Mouse (Mus musculus): Measurements from ENCODE around the gene Lrrc75a. TPM values are rescaled to one million over a fixed set of nuclear protein-coding genes. Genes with fewer than 3 reads are reported as not detected.
A peak's percentile ranks its signal among the peaks of the same experiment; 100 is the strongest.

Gene Lrrc75a
- polyA plus RNA-seq, 1 experiment from 2014 or later, result 12.1 TPM

GRCm38 (mm10) chr11:62610304-62610703, 38.0 kb downstream of the Lrrc75a start:
- Histone ChIP-seq H3K4me2 (no peak overlapping the region), H3K36me3 (replicated peaks) (peaks cover 18% of the 10 kb centered on the region), H3K4me3 (no peak overlapping the region), H3K9me3 (no peaks in the 10 kb centered on the region), H3K4me1 (peaks cover 51% of the 10 kb centered on the region), H3K9ac (no peak overlapping the region), H3K27ac (no peak overlapping the region), H3K27me3 (replicated peaks) (no peaks in the 10 kb centered on the region)
- no peak for ATAC-seq (replicated peaks)
- 85% methylated on average over 6 of the region's 6 CpGs for WGBS

GRCm38 (mm10) chr11:62608826-62609675, 39.3 kb downstream of the Lrrc75a start:
- Histone ChIP-seq H3K4me3 (no peak overlapping the region), H3K4me1 (peaks cover 52% of the 10 kb centered on the region), H3K27me3 (replicated peaks) (no peaks in the 10 kb centered on the region), H3K4me2 (no peak overlapping the region), H3K9me3 (no peaks in the 10 kb centered on the region), H3K36me3 (replicated peaks) (peaks cover 26% of the 10 kb centered on the region), H3K9ac (no peak overlapping the region), H3K27ac (no peak overlapping the region)
- no peak for ATAC-seq (replicated peaks)
- 88% methylated on average over 10 of the region's 10 CpGs for WGBS

- H3K9me3 ChIP-seq, result no peaks in the 10 kb centered on the region
- H3K36me3 ChIP-seq (replicated peaks), result peaks cover 26% of the 10 kb centered on the region
- H3K4me3 ChIP-seq, result no peak overlapping the region
- ATAC-seq (replicated peaks), result no peak
- H3K27ac ChIP-seq, result peak overlapping the region; percentile 41; the same call in 1 of the 2 replicates
- peaks cover 46% of the 10 kb centered on the region for H3K4me1 ChIP-seq
- 91% methylated on average over 1 of the region's 1 CpGs for WGBS
- no peaks in the 10 kb centered on the region for H3K27me3 ChIP-seq (replicated peaks)
- H3K9ac ChIP-seq, result no peak overlapping the region
- H3K4me2 ChIP-seq, result no peak overlapping the region
Measured at GRCm38 (mm10) chr11:62607952-62608201, 40.4 kb downstream of the Lrrc75a start.

- ATAC-seq (replicated peaks), result no peak
- 56% methylated on average over 10 of the region's 10 CpGs for WGBS
- no peak overlapping the region for H3K4me3 ChIP-seq
- 0 out of 2 replicates have a peak overlapping the region, but pooled peaks have one; percentile 8 for H3K9ac ChIP-seq
- no peaks in the 10 kb centered on the region for H3K27me3 ChIP-seq (replicated peaks)
- H3K36me3 ChIP-seq (replicated peaks), result peaks cover 26% of the 10 kb centered on the region
- peaks cover 41% of the 10 kb centered on the region for H3K4me1 ChIP-seq
- H3K9me3 ChIP-seq, result no peaks in the 10 kb centered on the region
- H3K27ac ChIP-seq, result peak overlapping the region; percentile 41
- no peak overlapping the region for H3K4me2 ChIP-seq
Measured at GRCm38 (mm10) chr11:62607170-62607951, 41.0 kb downstream of the Lrrc75a start.

- ATAC-seq (replicated peaks), result no peak
- Histone ChIP-seq H3K27me3 (replicated peaks) (no peaks in the 10 kb centered on the region), H3K9me3 (no peaks in the 10 kb centered on the region), H3K4me3 (no peak overlapping the region), H3K4me1 (peaks cover 43% of the 10 kb centered on the region), H3K36me3 (replicated peaks) (peaks cover 26% of the 10 kb centered on the region), H3K9ac (peak overlapping the region; percentile 25; the same call in 1 of the 2 replicates), H3K4me2 (0 out of 2 replicates have a peak overlapping the region, but pooled peaks have one; percentile 87), H3K27ac (peak overlapping the region; percentile 41)
- WGBS, result 70% methylated on average over 10 of the region's 10 CpGs
Measured at GRCm38 (mm10) chr11:62606299-62607169, 41.8 kb downstream of the Lrrc75a start.

GRCm38 (mm10) chr11:62605619-62606298, 42.6 kb downstream of the Lrrc75a start:
- Histone ChIP-seq H3K4me3 (peak overlapping the region; percentile 8; the same call in 1 of the 2 replicates), H3K27me3 (replicated peaks) (no peaks in the 10 kb centered on the region), H3K4me1 (peaks cover 44% of the 10 kb centered on the region), H3K9me3 (no peaks in the 10 kb centered on the region), H3K4me2 (peak overlapping the region; percentile 87), H3K9ac (peak overlapping the region; percentile 25; the same call in 1 of the 2 replicates), H3K27ac (peak overlapping the region; percentile 7; the same call in 1 of the 2 replicates), H3K36me3 (replicated peaks) (peaks cover 26% of the 10 kb centered on the region)
- ATAC-seq (replicated peaks), result no peak
- 41% methylated on average over 10 of the region's 10 CpGs for WGBS

GRCm38 (mm10) chr11:62604886-62605618, 43.3 kb downstream of the Lrrc75a start:
- 32% methylated on average over 3 of the region's 3 CpGs for WGBS
- H3K4me1 ChIP-seq, result peaks cover 44% of the 10 kb centered on the region
- peak overlapping the region; percentile 87 for H3K4me2 ChIP-seq
- peak overlapping the region; percentile 97; the same call in 1 of the 2 replicates for H3K9ac ChIP-seq
- ATAC-seq (replicated peaks), result no peak
- peaks cover 26% of the 10 kb centered on the region for H3K36me3 ChIP-seq (replicated peaks)
- peak overlapping the region; percentile 10; the same call in 1 of the 2 replicates for H3K27ac ChIP-seq
- no peaks in the 10 kb centered on the region for H3K9me3 ChIP-seq
- no peaks in the 10 kb centered on the region for H3K27me3 ChIP-seq (replicated peaks)
- peak overlapping the region; percentile 8; the same call in 1 of the 2 replicates for H3K4me3 ChIP-seq

- no peaks in the 10 kb centered on the region for H3K9me3 ChIP-seq
- no peak for ATAC-seq (replicated peaks)
- H3K4me2 ChIP-seq, result peak overlapping the region; percentile 87
- H3K36me3 ChIP-seq (replicated peaks), result peaks cover 26% of the 10 kb centered on the region
- H3K27ac ChIP-seq, result peak overlapping the region; percentile 36
- H3K9ac ChIP-seq, result peak overlapping the region; percentile 97; the same call in 1 of the 2 replicates
- H3K27me3 ChIP-seq (replicated peaks), result no peaks in the 10 kb centered on the region
- 15% methylated on average over 5 of the region's 5 CpGs for WGBS
- H3K4me3 ChIP-seq, result peak overlapping the region; percentile 78
- peaks cover 44% of the 10 kb centered on the region for H3K4me1 ChIP-seq
Measured at GRCm38 (mm10) chr11:62604123-62604706, 44.1 kb downstream of the Lrrc75a start.

- peak overlapping the region; percentile 94 for H3K27ac ChIP-seq
- peak overlapping the region; percentile 87 for H3K4me2 ChIP-seq
- peaks cover 26% of the 10 kb centered on the region for H3K36me3 ChIP-seq (replicated peaks)
- H3K4me3 ChIP-seq, result peak overlapping the region; percentile 78
- H3K27me3 ChIP-seq (replicated peaks), result no peaks in the 10 kb centered on the region
- peak; percentile 4 for ATAC-seq (replicated peaks)
- H3K4me1 ChIP-seq, result peaks cover 44% of the 10 kb centered on the region
- peak overlapping the region; percentile 97 for H3K9ac ChIP-seq
- WGBS, result under 1% methylated on average over 13 of the region's 13 CpGs
- no peaks in the 10 kb centered on the region for H3K9me3 ChIP-seq
Measured at GRCm38 (mm10) chr11:62603312-62604056, 44.8 kb downstream of the Lrrc75a start.

All from midbrain, embryonic 15.5 days (tissue).